Mouse (Mus musculus) forebrain, embryonic 14.5 days (tissue): ENCODE measurements around the gene Zcchc2. TPM values are rescaled to one million over a fixed set of nuclear protein-coding genes. Genes with fewer than 3 reads are reported as not detected.

ENCODE experiments used
- ATAC-seq: fragments of 200-750 bp; cut with Nextera tagmentation; 2 replicates; pipeline ENCODE4 v1.8.0; 2017; ENCODE audit warnings: mild to moderate bottlenecking, moderate library complexity
- DNase-seq: peaks from one replicate; pipeline ENCODE4 v3.0.0-alpha.2; 2015; ENCODE audit warnings: low spot score
- H3K27ac ChIP-seq: fragments of 300-500 bp; sonication (generic); 2 replicates; pipeline ENCODE4 v1.5.1; 2014; ENCODE audit warnings: low read depth, mild to moderate bottlenecking, control low read depth, low read length, moderate library complexity
- H3K27me3 ChIP-seq: fragments of 300-500 bp; sonication (generic); replicated peaks from 2 replicates; pipeline ENCODE4 v1.6.1; 2014; ENCODE audit warnings: low read length, control low read depth, mixed read lengths; ENCODE audit not compliant: control insufficient read depth, insufficient read depth
- H3K36me3 ChIP-seq: fragments of 300-500 bp; sonication (generic); 2 replicates; pipeline ENCODE4 v1.6.1; 2014; ENCODE audit warnings: low read length, control low read depth; ENCODE audit not compliant: control insufficient read depth, insufficient read depth
- H3K4me1 ChIP-seq: fragments of 300-500 bp; sonication (generic); 2 replicates; pipeline ENCODE4 v1.6.1; 2014; ENCODE audit warnings: antibody characterized with exemption, low read length, control low read depth; ENCODE audit not compliant: control insufficient read depth, insufficient read depth
- H3K4me2 ChIP-seq: fragments of 300-500 bp; sonication (generic); 2 replicates; pipeline ENCODE4 v1.6.1; 2014; ENCODE audit warnings: mild to moderate bottlenecking, control low read depth, low read length
- H3K4me3 ChIP-seq: fragments of 300-500 bp; sonication (generic); 2 replicates; pipeline ENCODE4 v1.5.1; 2014; ENCODE audit warnings: low read depth, low read length, control low read depth
- H3K9ac ChIP-seq: fragments of 300-500 bp; sonication (generic); 2 replicates; pipeline ENCODE4 v1.6.1; 2014; ENCODE audit warnings: mild to moderate bottlenecking, low read length, control low read depth, moderate library complexity
- H3K9me3 ChIP-seq: fragments of 300-500 bp; sonication (generic); replicated peaks from 2 replicates; pipeline ENCODE4 v1.6.1; 2016; ENCODE audit warnings: low read length, control low read depth, mixed read lengths; ENCODE audit not compliant: control insufficient read depth
- WGBS: fragments of 180-500 bp; shearing (Covaris S2); extraction: QIAGEN DNeasy Blood & Tissue Kit; methylation state at CpG from one replicate; pipeline ENCODE4 v1.1.7; 2014; 5-methylcytosine and 5-hydroxymethylcytosine counted together
- polyA plus RNA-seq: library from polyadenylated mRNA; unstranded; fragments of >200 nt; fragmentation: Nextera tagmentation; extraction: Ambion mirVana; gene quantifications from 2 replicates; pipeline ENCODE4 v1.2.1, GENCODE M21; 2014

The Zcchc2 gene
- polyA plus RNA-seq, 1 experiment from 2014 or later = 1.7 TPM

- H3K36me3 ChIP-seq = peaks cover 48% of the 10 kb centered on the region
- H3K27me3 ChIP-seq = no peaks in the 10 kb centered on the region
- no peak overlapping the region for H3K27ac ChIP-seq
- H3K9ac ChIP-seq = no peak overlapping the region
- 89% methylated on average over 1 of the region's 1 CpGs for WGBS
- no peaks in the 10 kb centered on the region for H3K9me3 ChIP-seq
- no peak overlapping the region for H3K4me3 ChIP-seq
- DNase-seq = no peak
- no peak overlapping the region for H3K4me2 ChIP-seq
- H3K4me1 ChIP-seq = no peaks in the 10 kb centered on the region
- no peak for ATAC-seq
Observed at GRCm38 (mm10) chr1:106022998-106023397, 32.8 kb downstream of the Zcchc2 start.

- H3K4me1 ChIP-seq = no peaks in the 10 kb centered on the region
- no peaks in the 10 kb centered on the region for H3K9me3 ChIP-seq
- no peak for DNase-seq
- ATAC-seq = no peak
- no peak overlapping the region for H3K4me3 ChIP-seq
- H3K4me2 ChIP-seq = no peak overlapping the region
- 97% methylated on average over 2 of the region's 2 CpGs for WGBS
- H3K27me3 ChIP-seq = no peaks in the 10 kb centered on the region
- peaks cover 45% of the 10 kb centered on the region for H3K36me3 ChIP-seq
- no peak overlapping the region for H3K27ac ChIP-seq
- no peak overlapping the region for H3K9ac ChIP-seq
Observed at GRCm38 (mm10) chr1:106024254-106024653, 34.0 kb downstream of the Zcchc2 start.

GRCm38 (mm10) chr1:106024778-106025177, 34.6 kb downstream of the Zcchc2 start:
- Histone ChIP-seq H3K4me1 (no peaks in the 10 kb centered on the region), H3K9ac (no peak overlapping the region), H3K9me3 (no peaks in the 10 kb centered on the region), H3K27ac (no peak overlapping the region), H3K36me3 (peaks cover 47% of the 10 kb centered on the region), H3K27me3 (no peaks in the 10 kb centered on the region), H3K4me3 (no peak overlapping the region), H3K4me2 (no peak overlapping the region)
- no peak for ATAC-seq
- whole genome bisulfite sequencing = 93% methylated on average over 3 of the region's 3 CpGs
- DNase-seq = no peak

GRCm38 (mm10) chr1:106029769-106030168, 39.6 kb downstream of the Zcchc2 start:
- 94% methylated on average over 15 of the region's 15 CpGs for WGBS
- no peak for DNase-seq
- Histone ChIP-seq H3K4me1 (no peaks in the 10 kb centered on the region), H3K9ac (no peak overlapping the region), H3K4me3 (no peak overlapping the region), H3K27me3 (no peaks in the 10 kb centered on the region), H3K9me3 (no peaks in the 10 kb centered on the region), H3K4me2 (no peak overlapping the region), H3K36me3 (peaks cover 42% of the 10 kb centered on the region), H3K27ac (no peak overlapping the region)
- ATAC-seq = no peak

- no peaks in the 10 kb centered on the region for H3K27me3 ChIP-seq
- no peak overlapping the region for H3K27ac ChIP-seq
- no peak overlapping the region for H3K4me3 ChIP-seq
- peaks cover 42% of the 10 kb centered on the region for H3K36me3 ChIP-seq
- DNase-seq = no peak
- H3K4me2 ChIP-seq = no peak overlapping the region
- H3K4me1 ChIP-seq = no peaks in the 10 kb centered on the region
- H3K9ac ChIP-seq = no peak overlapping the region
- no peak for ATAC-seq
- no peaks in the 10 kb centered on the region for H3K9me3 ChIP-seq
- 93% methylated on average over 10 of the region's 10 CpGs for WGBS
Observed at GRCm38 (mm10) chr1:106030331-106030730, 40.1 kb downstream of the Zcchc2 start.

GRCm38 (mm10) chr1:106030886-106031285, 40.7 kb downstream of the Zcchc2 start:
- no peak for ATAC-seq
- Histone ChIP-seq H3K27me3 (no peaks in the 10 kb centered on the region), H3K4me3 (no peak overlapping the region), H3K9ac (no peak overlapping the region), H3K4me1 (no peaks in the 10 kb centered on the region), H3K27ac (no peak overlapping the region), H3K4me2 (no peak overlapping the region), H3K36me3 (peaks cover 39% of the 10 kb centered on the region), H3K9me3 (no peaks in the 10 kb centered on the region)
- WGBS = 87% methylated on average over 2 of the region's 2 CpGs
- no peak for DNase-seq

- Histone ChIP-seq H3K27ac (no peak overlapping the region), H3K4me3 (no peak overlapping the region), H3K27me3 (no peaks in the 10 kb centered on the region), H3K4me2 (no peak overlapping the region), H3K4me1 (no peaks in the 10 kb centered on the region), H3K36me3 (peaks cover 38% of the 10 kb centered on the region), H3K9me3 (no peaks in the 10 kb centered on the region), H3K9ac (no peak overlapping the region)
- WGBS = 59% methylated on average over 6 of the region's 6 CpGs
- ATAC-seq (no peak), DNase-seq (no peak)
Observed at GRCm38 (mm10) chr1:106031908-106032307, 41.7 kb downstream of the Zcchc2 start.

- H3K36me3 ChIP-seq = peaks cover 25% of the 10 kb centered on the region; the same call in 1 of the 2 replicates
- no peak overlapping the region for H3K4me2 ChIP-seq
- H3K9ac ChIP-seq = no peak overlapping the region
- H3K4me1 ChIP-seq = no peaks in the 10 kb centered on the region
- DNase-seq (no peak), ATAC-seq (no peak)
- no peaks in the 10 kb centered on the region for H3K9me3 ChIP-seq
- H3K27ac ChIP-seq = no peak overlapping the region
- H3K27me3 ChIP-seq = no peaks in the 10 kb centered on the region
- 79% methylated on average over 7 of the region's 7 CpGs for WGBS
- H3K4me3 ChIP-seq = no peak overlapping the region
Observed at GRCm38 (mm10) chr1:106034776-106035175, 44.6 kb downstream of the Zcchc2 start.

- ATAC-seq = peak; percentile 78
- no peak overlapping the region for H3K4me2 ChIP-seq
- H3K27me3 ChIP-seq = no peaks in the 10 kb centered on the region
- H3K27ac ChIP-seq = no peak overlapping the region
- H3K4me1 ChIP-seq = no peaks in the 10 kb centered on the region
- no peak overlapping the region for H3K4me3 ChIP-seq
- no peaks in the 10 kb centered on the region for H3K9me3 ChIP-seq
- DNase-seq = peak; percentile 77
- H3K9ac ChIP-seq = no peak overlapping the region
- WGBS = 63% methylated on average over 19 of the region's 19 CpGs
- H3K36me3 ChIP-seq = 0 out of 2 replicates have a peak, but pooled peaks cover 10% of the 10 kb centered on the region
Observed at GRCm38 (mm10) chr1:106036861-106037599, 46.8 kb downstream of the Zcchc2 start.
